Comparison of ENCODE assay signal across 17 mouse cellular contexts in the genomic region with DNA sequence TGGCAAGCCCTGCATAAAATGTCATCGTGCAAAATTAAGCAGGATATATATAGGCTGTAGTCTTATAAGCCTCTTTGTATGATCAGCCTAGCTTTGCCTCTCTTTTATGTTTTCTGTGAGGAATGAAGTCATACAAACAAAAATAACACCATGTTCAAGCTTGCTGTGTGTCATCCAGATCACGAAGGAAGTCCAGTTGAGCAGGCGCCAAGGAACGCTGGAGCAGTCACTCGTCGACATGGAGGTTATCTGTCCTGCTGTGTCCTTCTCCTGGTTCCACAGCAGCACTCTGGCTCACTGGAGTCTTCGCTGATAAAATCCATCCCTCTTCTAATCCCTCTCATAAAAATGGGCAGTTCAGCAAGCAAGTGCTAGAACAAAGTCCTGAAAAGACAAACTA.
DNase-seq lines count a peak whose midpoint lies in the region; ATAC-seq lines count a peak whose summit lies in the region.
"Had no signal": no experiment of that assay in that cellular context is flagged by ENCODE, and none has a peak within 500 bp of the region (broad histone marks: within the 10 kb centered on the region; RNA-seq: fewer than 3 reads in every experiment).

No protein-coding gene starts in this region.

- H3K4me2 ChIP-seq in neural tube, embryonic 13.5 days = no peak overlapping the region
- H3K4me2 ChIP-seq: limb, embryonic 12.5 days; midbrain, embryonic 12.5 days; neural tube, embryonic 12.5 days had no signal

- no peak overlapping the region for H3K27ac ChIP-seq in heart, embryonic 10.5 days
- H3K27ac ChIP-seq in neural tube, embryonic 13.5 days (replicated peaks) = peak overlapping the region; percentile 86; the same call in 1 of the 2 replicates
- H3K27ac ChIP-seq: limb, embryonic 12.5 days; midbrain, embryonic 12.5 days; neural tube, embryonic 12.5 days had no signal

- H3K36me3 ChIP-seq in heart, embryonic 10.5 days = no peaks in the 10 kb centered on the region
- peaks cover 15% of the 10 kb centered on the region for H3K36me3 ChIP-seq in neural tube, embryonic 13.5 days
- H3K36me3 ChIP-seq: limb, embryonic 12.5 days; midbrain, embryonic 12.5 days had no signal

- no peaks in the 10 kb centered on the region for H3K9me3 ChIP-seq in heart, embryonic 10.5 days
- H3K9me3 ChIP-seq in neural tube, embryonic 13.5 days = no peaks in the 10 kb centered on the region
- H3K9me3 ChIP-seq: G1E; limb, embryonic 12.5 days; midbrain, embryonic 12.5 days; neural tube, embryonic 12.5 days had no signal

- no peak overlapping the region for H3K4me3 ChIP-seq in heart, embryonic 10.5 days
- H3K4me3 ChIP-seq in neural tube, embryonic 13.5 days = no peak overlapping the region
- H3K4me3 ChIP-seq: erythroblast, embryonic 14.5 days; limb, embryonic 12.5 days; midbrain, embryonic 12.5 days; neural tube, embryonic 12.5 days had no signal

- intact Hi-C loops in heart, postnatal 25 days (cut with DNase I) = no loop called here

- ATAC-seq in neural tube, embryonic 13.5 days (ENCODE audit: low read depth) = no peak
- no peak for ATAC-seq in inflammation-experienced regulatory T-cells, adult 6 months
- ATAC-seq: lung, postnatal 0 days had no signal

- H3K9ac ChIP-seq in neural tube, embryonic 13.5 days = no peak overlapping the region
- H3K9ac ChIP-seq: limb, embryonic 12.5 days; midbrain, embryonic 12.5 days; neural tube, embryonic 12.5 days had no signal

- H3K4me1 ChIP-seq in heart, embryonic 10.5 days = no peaks in the 10 kb centered on the region
- H3K4me1 ChIP-seq in neural tube, embryonic 13.5 days (replicated peaks) = peaks cover 90% of the 10 kb centered on the region
- H3K4me1 ChIP-seq: midbrain, embryonic 12.5 days had no signal

- 47% methylated on average over 7 of the region's 7 CpGs for WGBS in heart, embryonic 10.5 days
- 74% methylated on average over 7 of the region's 7 CpGs for WGBS in neural tube, embryonic 13.5 days

- peak; percentile 97 for DNase-seq in heart, adult 11 months
- DNase-seq in heart, embryonic 10.5 days (ENCODE audit: low spot score) = no peak
- DNase-seq in neural tube, embryonic 10.5 days (ENCODE audit: extremely low spot score, low spot score) = no peak
- DNase-seq in heart, postnatal 25 days (ENCODE audit: low spot score) = peak; percentile 30
- DNase-seq in skeletal muscle tissue, adult 2 months (ENCODE audit: low read depth, low spot score) = peak; percentile 81
- no peak for DNase-seq in lung, postnatal 25 days (ENCODE audit: low spot score)
- DNase-seq: B cell, adult 2 months; cerebellum, adult 11 months; thymus, postnatal 25 days had no signal

- peaks cover 97% of the 10 kb centered on the region for H3K27me3 ChIP-seq in heart, embryonic 10.5 days (ENCODE audit: insufficient read depth, poor library complexity, severe bottlenecking)
- H3K27me3 ChIP-seq in neural tube, embryonic 13.5 days = no peaks in the 10 kb centered on the region
- H3K27me3 ChIP-seq: neural tube, embryonic 12.5 days had no signal

Comparison
In these comparisons a context has a peak if more than half of its experiments do, and no peak if none do; other contexts are left out.
1. DNase-seq: peak in heart, adult 11 months (single experiment), heart, postnatal 25 days (single experiment) and skeletal muscle tissue, adult 2 months (single experiment); none in heart, embryonic 10.5 days (single experiment), neural tube, embryonic 10.5 days (single experiment) and lung, postnatal 25 days (single experiment).